Mouse (Mus musculus) C2C12 (cell line): Measurements from ENCODE around the gene Raver2. TPM values are rescaled to one million over a fixed set of nuclear protein-coding genes. Genes with fewer than 3 reads are reported as not detected.

Source experiments
- H3K27me3 ChIP-seq: one replicate; pipeline ENCODE4 v1.6.1; 2011; ENCODE audit not compliant: control insufficient read depth, insufficient read depth, insufficient read length
- H3K36me3 ChIP-seq: one replicate; pipeline ENCODE4 v1.6.1; 2011; ENCODE audit not compliant: control insufficient read depth, insufficient read depth
- H3K4me3 ChIP-seq: one replicate; pipeline ENCODE4 v1.5.1; 2011; ENCODE audit warnings: mild to moderate bottlenecking, control low read depth; ENCODE audit not compliant: poor library complexity, insufficient read depth, severe bottlenecking
- H3K79me2 ChIP-seq: one replicate; pipeline ENCODE4 v1.6.1; 2011; ENCODE audit not compliant: control insufficient read depth, insufficient read depth
- H3K79me3 ChIP-seq: one replicate; pipeline ENCODE4 v1.6.1; 2011; ENCODE audit warnings: low read depth, control low read depth
- H3ac ChIP-seq: one replicate; pipeline ENCODE3; 2011; ENCODE audit warnings: low read depth; ENCODE audit not compliant: control insufficient read depth, insufficient read length
- CEBPB ChIP-seq: IDR thresholded peaks from one replicate; pipeline ENCODE4 v1.6.1; 2011; ENCODE audit warnings: low read depth, mild to moderate bottlenecking, control low read depth, moderate library complexity
- CTCF ChIP-seq: IDR thresholded peaks from one replicate; pipeline ENCODE4 v1.5.1; 2011; ENCODE audit not compliant: control insufficient read depth, insufficient read depth, insufficient read length
- FOSL1 ChIP-seq: IDR thresholded peaks from one replicate; pipeline ENCODE4 v1.8.0; 2011; ENCODE audit warnings: mild to moderate bottlenecking, low read length; ENCODE audit not compliant: poor library complexity, insufficient read depth, severe bottlenecking
- MAX ChIP-seq: IDR thresholded peaks from one replicate; pipeline ENCODE4 v1.6.1; 2011; ENCODE audit warnings: mild to moderate bottlenecking, control low read depth
- MYOD1 ChIP-seq: IDR thresholded peaks from one replicate; pipeline ENCODE4 v1.6.1; 2011; ENCODE audit warnings: low read depth; ENCODE audit not compliant: control insufficient read depth, insufficient read length
- MYOG ChIP-seq: IDR thresholded peaks from one replicate; pipeline ENCODE4 v1.6.1; 2011; ENCODE audit not compliant: control insufficient read depth, insufficient read length; ENCODE audit errors: extremely low read depth
- USF1 ChIP-seq: IDR thresholded peaks from one replicate; pipeline ENCODE4 v1.6.1; 2011; ENCODE audit warnings: low read depth, mild to moderate bottlenecking, control low read depth, moderate library complexity
- polyA plus RNA-seq: library from polyadenylated mRNA; unstranded; fragments of >200 nt; fragmentation: generic; extraction: Trizol; gene quantifications from one replicate; pipeline ENCODE4 v1.2.1, GENCODE M21; 2012; ENCODE audit warnings: missing spikeins

Gene Raver2
- polyA plus RNA-seq, 1 experiment: 0.04 TPM

DNA sequence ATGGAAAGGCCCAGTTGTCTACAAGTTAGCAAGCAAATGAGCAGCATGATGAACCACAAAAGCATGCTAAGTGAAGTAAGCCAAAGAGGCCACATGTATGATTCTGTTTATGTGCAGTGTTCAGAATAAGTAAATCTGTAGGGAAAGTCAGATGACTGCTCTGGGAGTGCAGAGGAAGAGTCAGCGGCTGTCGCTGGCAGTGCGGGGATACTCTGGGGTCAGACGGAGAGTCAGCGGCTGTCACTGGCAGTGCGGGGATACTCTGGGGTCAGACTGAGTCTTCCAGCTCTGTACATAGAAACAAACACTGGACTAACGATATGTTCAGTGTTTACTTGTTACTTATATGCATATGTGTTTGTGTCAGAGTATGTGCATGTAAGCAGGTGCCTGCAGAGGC lies 76.0 kb downstream of the Raver2 start:
- Histone ChIP-seq H3ac (no peak overlapping the region), H3K4me3 (no peak overlapping the region), H3K79me2 (no peaks in the 10 kb centered on the region), H3K27me3 (no peaks in the 10 kb centered on the region), H3K36me3 (no peaks in the 10 kb centered on the region), H3K79me3 (no peaks in the 10 kb centered on the region)
- no peak for TF ChIP-seq CTCF
- TF ChIP-seq MAX: no peak
- no peak for TF ChIP-seq CEBPB
- TF ChIP-seq FOSL1: no peak
- TF ChIP-seq MYOG: no peak
- no peak for TF ChIP-seq USF1
- no peak for TF ChIP-seq MYOD1

DNA sequence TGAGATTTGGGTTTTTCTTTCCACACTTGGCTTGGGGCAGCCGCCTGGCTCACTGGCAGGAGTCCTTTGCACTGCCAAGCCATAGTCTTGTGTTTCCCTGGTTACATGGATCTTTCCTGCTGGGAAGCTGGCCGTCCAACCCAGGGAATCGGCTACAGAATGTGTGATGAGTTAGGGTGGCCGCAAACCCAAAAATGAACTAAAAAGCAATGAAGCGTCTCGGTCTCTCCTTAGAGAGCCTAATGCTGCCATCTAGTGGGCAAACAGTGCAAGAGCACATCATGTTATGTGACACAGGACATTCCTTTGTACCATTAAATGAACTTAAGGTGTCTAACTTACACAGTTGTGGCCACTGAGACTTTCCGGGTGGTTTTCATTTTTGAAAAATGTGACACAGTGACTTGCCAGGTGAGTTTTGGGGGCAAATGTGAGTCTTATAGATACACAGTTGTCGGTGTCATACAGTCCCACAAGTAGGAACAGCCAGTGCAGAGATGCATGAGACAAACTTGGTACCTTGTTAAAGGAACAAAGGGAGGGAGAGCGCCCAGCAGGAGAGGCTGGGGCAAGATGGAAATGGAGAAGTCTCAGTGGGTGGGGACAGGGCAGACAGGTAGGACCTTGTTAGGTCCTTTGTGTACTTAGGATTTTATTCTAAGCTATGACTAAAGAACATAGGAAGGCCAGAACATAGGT lies 77.4 kb downstream of the Raver2 start:
- Histone ChIP-seq H3K79me3 (no peaks in the 10 kb centered on the region), H3ac (no peak overlapping the region)
- no peak for TF ChIP-seq MAX
- TF ChIP-seq CTCF: peak; percentile 58
- TF ChIP-seq USF1: no peak

DNA sequence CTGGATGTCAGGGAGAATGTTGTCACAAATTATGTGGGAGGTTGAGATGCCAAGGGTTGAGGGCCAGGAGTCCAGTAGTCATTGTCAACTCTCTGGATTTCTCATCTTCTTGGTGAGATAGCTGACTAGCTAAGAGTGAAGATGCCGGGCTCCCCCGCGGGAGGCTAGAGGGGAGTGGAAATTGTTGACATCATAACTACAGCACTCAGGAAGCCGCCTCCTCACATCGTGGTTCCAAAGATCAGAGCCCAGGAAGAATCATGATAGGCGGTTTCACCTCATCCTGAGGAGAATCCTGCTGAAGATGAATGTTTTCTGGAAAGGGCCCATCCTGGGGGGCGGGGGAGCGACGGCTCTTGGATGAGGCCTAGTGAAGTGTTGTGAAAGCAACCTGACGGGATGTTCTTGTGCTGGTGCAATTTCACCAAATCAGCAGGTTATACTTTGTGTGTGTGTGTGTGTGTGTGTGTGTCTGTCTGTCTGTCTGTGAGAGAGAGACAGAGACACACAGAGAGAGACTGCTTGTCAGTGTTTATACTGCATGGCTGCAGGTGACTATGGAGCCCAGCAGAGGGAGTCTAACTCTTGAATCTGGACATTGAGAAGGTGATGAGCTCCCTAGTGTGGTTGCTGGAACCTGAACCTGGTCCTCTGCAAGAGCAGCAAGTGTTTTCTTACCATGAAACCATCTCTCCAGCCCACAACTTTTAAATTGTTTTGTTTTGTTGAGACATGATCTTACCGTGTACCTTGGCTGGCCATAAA lies 78.3 kb downstream of the Raver2 start:
- Histone ChIP-seq H3K4me3 (no peak overlapping the region), H3K36me3 (peaks cover 8% of the 10 kb centered on the region), H3ac (no peak overlapping the region), H3K27me3 (no peaks in the 10 kb centered on the region), H3K79me2 (no peaks in the 10 kb centered on the region), H3K79me3 (no peaks in the 10 kb centered on the region)
- TF ChIP-seq MYOD1 (no peak), CEBPB (no peak), MAX (no peak), FOSL1 (no peak), CTCF (no peak), USF1 (no peak), MYOG (no peak)

More for the DNA sequence above, 77.4 kb downstream of the Raver2 start:
- no peaks in the 10 kb centered on the region for H3K79me2 ChIP-seq
- H3K4me3 ChIP-seq: no peak overlapping the region
- no peaks in the 10 kb centered on the region for H3K27me3 ChIP-seq
- peaks cover 4% of the 10 kb centered on the region for H3K36me3 ChIP-seq

DNA sequence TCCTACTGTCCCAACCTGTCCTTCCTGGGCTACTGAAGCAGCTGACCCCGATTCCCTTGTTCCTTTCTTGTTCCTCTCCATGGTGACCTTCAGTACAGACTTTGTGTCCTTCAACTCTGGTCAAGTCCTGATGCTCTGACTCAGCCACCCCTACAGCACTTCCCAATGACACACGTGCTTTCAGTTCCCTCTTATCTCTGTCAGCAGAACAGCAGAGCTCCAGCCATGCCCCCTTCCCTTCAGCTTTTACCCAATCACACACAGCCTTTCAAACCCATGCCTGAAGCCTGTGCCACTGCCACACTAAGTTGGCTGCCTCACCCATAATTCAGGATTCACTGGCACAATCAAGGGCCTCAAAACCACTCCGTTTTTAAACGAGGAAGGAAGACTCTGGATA lies 86.8 kb downstream of the Raver2 start:
- no peaks in the 10 kb centered on the region for H3K79me3 ChIP-seq
- no peak overlapping the region for H3K4me3 ChIP-seq
- no peaks in the 10 kb centered on the region for H3K79me2 ChIP-seq
- peaks cover 58% of the 10 kb centered on the region for H3K36me3 ChIP-seq
- no peaks in the 10 kb centered on the region for H3K27me3 ChIP-seq
- TF ChIP-seq MAX (no peak), MYOD1 (no peak), CTCF (no peak), CEBPB (no peak), FOSL1 (no peak), MYOG (no peak), USF1 (no peak)
- no peak overlapping the region for H3ac ChIP-seq

DNA sequence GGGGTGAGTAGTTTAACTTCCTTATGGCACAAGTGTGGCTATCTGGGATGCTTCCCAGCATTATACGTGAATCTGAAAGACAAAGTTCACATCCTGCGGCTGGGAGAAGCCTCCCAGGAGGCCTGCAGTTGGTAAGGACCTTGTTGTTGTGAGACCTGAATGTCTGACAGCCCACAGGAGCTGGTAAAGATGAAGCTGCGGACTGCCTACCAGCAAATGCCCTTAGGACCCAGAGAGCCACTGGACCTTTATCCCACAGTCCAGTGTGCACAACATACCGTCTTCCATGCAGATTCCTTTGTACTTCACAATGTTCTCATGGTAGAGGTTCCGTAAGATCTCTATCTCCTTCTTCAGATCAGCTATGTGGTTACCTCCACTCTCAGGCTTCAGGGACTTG lies 88.7 kb downstream of the Raver2 start:
- TF ChIP-seq CTCF (no peak), MAX (no peak), USF1 (no peak), FOSL1 (no peak), MYOD1 (no peak)
- no peaks in the 10 kb centered on the region for H3K79me3 ChIP-seq
- H3K79me2 ChIP-seq: no peaks in the 10 kb centered on the region
- no peaks in the 10 kb centered on the region for H3K27me3 ChIP-seq
- peaks cover 47% of the 10 kb centered on the region for H3K36me3 ChIP-seq
- H3ac ChIP-seq: no peak overlapping the region
- H3K4me3 ChIP-seq: no peak overlapping the region

DNA sequence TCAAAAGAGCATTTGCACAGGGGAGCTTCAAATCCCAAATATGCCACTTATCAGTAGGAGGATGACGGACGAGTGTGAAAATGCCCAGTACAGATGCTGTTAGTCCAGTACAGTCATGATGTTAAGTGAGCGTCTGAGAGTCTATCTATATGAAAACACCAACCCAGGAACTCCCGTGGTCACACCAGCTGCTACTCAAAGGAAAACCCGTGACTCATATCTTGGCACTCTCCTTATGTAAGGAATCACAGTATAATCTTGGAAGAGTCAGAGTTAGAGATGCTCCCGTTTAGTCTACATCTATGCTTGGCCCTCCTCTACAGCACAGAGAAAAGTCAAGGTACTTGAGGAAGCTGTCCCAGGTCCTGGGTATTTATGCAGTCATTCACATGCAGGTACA lies 89.5 kb downstream of the Raver2 start:
- Histone ChIP-seq H3K4me3 (no peak overlapping the region), H3K36me3 (peaks cover 39% of the 10 kb centered on the region), H3K27me3 (no peaks in the 10 kb centered on the region), H3K79me2 (no peaks in the 10 kb centered on the region), H3K79me3 (no peaks in the 10 kb centered on the region), H3ac (no peak overlapping the region)
- peak; percentile 11 for TF ChIP-seq MYOD1
- no peak for TF ChIP-seq USF1
